Mouse (Mus musculus): ENCODE results near the gene Macrod2. TPM values are rescaled to one million over a fixed set of nuclear protein-coding genes. Genes with fewer than 3 reads are reported as not detected.

The Macrod2 gene
- polyA plus RNA-seq, 1 experiment from 2014 or later = 90.5 TPM

GRCm38 (mm10) chr2:142404321-142404720 is 2009.2 kb downstream of the Macrod2 start:
- Histone ChIP-seq H3K27me3 (replicated peaks) (no peaks in the 10 kb centered on the region), H3K9ac (no peak overlapping the region), H3K27ac (no peak overlapping the region), H3K4me2 (no peak overlapping the region), H3K36me3 (replicated peaks) (no peaks in the 10 kb centered on the region), H3K4me1 (peaks cover 4% of the 10 kb centered on the region; the same call in 1 of the 2 replicates), H3K9me3 (no peaks in the 10 kb centered on the region), H3K4me3 (no peak overlapping the region)
- WGBS = 58% methylated on average over 6 of the region's 6 CpGs
- ATAC-seq (replicated peaks) = no peak

DNA sequence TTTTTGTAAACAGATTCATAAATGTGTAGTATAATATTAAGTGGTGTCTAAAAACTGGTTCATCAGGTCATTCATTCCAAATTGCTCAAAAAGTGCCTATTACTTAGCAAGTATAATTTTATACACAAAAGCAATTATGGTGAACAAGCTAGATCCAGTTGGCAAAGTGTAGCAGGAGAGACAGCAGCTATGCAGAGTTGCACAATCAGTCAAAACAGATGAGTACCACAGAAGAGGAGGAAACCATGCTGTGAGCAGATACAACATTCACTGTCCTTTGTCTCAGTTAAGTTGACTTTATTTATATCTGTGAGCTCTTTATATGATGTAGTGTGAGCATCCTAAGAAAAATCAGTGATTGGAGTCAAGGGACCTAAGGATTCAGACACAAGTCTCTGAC is 2012.2 kb downstream of the Macrod2 start:
- no peak overlapping the region for H3K9ac ChIP-seq
- no peak overlapping the region for H3K27ac ChIP-seq
- H3K4me1 ChIP-seq = peaks cover 4% of the 10 kb centered on the region; the same call in 1 of the 2 replicates
- no peaks in the 10 kb centered on the region for H3K9me3 ChIP-seq
- H3K4me2 ChIP-seq = no peak overlapping the region
- H3K4me3 ChIP-seq = no peak overlapping the region
- ATAC-seq (replicated peaks) = no peak
- no peaks in the 10 kb centered on the region for H3K27me3 ChIP-seq (replicated peaks)
- no peaks in the 10 kb centered on the region for H3K36me3 ChIP-seq (replicated peaks)

- H3K27me3 ChIP-seq (replicated peaks) = no peaks in the 10 kb centered on the region
- no peak overlapping the region for H3K4me2 ChIP-seq
- H3K27ac ChIP-seq = no peak overlapping the region
- ATAC-seq (replicated peaks) = no peak
- H3K36me3 ChIP-seq (replicated peaks) = no peaks in the 10 kb centered on the region
- H3K4me3 ChIP-seq = no peak overlapping the region
- no peaks in the 10 kb centered on the region for H3K9me3 ChIP-seq
- no peak overlapping the region for H3K9ac ChIP-seq
- no peaks in the 10 kb centered on the region for H3K4me1 ChIP-seq
These were observed 2015.0 kb downstream of the Macrod2 start for GRCm38 (mm10) chr2:142410124-142410523.

- WGBS = 54% methylated on average over 7 of the region's 7 CpGs
- H3K27ac ChIP-seq = no peak overlapping the region
- H3K4me1 ChIP-seq = 0 out of 2 replicates have a peak, but pooled peaks cover under 1% of the 10 kb centered on the region
- no peak overlapping the region for H3K4me2 ChIP-seq
- no peaks in the 10 kb centered on the region for H3K27me3 ChIP-seq (replicated peaks)
- H3K36me3 ChIP-seq (replicated peaks) = no peaks in the 10 kb centered on the region
- H3K4me3 ChIP-seq = no peak overlapping the region
- no peak overlapping the region for H3K9ac ChIP-seq
- no peaks in the 10 kb centered on the region for H3K9me3 ChIP-seq
- no peak for ATAC-seq (replicated peaks)
These were observed 2038.0 kb downstream of the Macrod2 start for GRCm38 (mm10) chr2:142433126-142433525.

GRCm38 (mm10) chr2:142434731-142435130 is 2039.6 kb downstream of the Macrod2 start:
- no peak for ATAC-seq (replicated peaks)
- Histone ChIP-seq H3K27ac (no peak overlapping the region), H3K4me1 (0 out of 2 replicates have a peak, but pooled peaks cover 3% of the 10 kb centered on the region), H3K4me2 (no peak overlapping the region), H3K36me3 (replicated peaks) (no peaks in the 10 kb centered on the region), H3K27me3 (replicated peaks) (no peaks in the 10 kb centered on the region), H3K4me3 (no peak overlapping the region), H3K9ac (no peak overlapping the region), H3K9me3 (no peaks in the 10 kb centered on the region)
- WGBS = 92% methylated on average over 4 of the region's 4 CpGs

DNA sequence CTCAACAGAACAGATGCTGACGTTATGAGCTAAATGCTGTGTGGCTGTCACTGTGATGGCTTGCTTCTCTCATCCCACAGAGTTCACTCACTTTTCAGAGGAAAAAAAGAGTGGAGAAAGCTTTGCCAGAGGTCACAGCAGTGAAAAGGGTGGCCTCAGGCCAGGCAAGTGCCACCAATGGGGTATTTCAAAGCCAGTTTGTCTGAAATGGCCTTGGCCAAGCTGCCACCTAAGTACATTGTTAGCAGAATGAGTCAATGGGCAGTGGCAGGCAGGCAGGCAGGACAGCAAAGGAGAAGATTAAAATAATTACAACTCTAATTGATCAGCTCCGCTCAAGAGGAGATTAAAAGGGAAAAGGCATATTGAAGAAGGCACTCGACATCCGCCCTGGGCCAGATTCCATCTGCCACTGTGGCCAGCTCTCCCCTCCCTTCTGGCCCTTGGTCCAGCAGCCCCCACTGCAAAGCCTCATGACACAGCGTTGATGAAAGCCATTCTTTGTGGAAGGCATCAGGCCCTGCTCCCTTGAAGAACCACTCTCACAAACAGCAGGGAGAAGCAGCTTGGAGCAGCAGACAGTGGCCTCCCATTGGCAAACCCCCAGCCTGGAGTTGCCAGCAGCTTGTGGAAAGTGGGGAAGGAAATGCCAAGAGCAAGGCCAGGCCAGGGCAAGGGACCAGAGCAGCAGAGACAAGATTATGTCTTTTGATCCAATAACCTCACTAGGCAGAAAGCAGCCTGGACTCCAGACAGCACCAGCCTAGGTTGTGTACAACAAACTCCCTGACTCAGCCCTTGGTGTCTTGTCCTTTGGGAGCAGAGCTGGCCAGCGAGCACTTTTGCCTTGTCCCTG is 2042.7 kb downstream of the Macrod2 start:
- Histone ChIP-seq H3K27ac (peak overlapping the region; percentile 2; the same call in 1 of the 2 replicates), H3K36me3 (replicated peaks) (no peaks in the 10 kb centered on the region), H3K4me3 (no peak overlapping the region), H3K4me1 (0 out of 2 replicates have a peak, but pooled peaks cover 3% of the 10 kb centered on the region), H3K4me2 (no peak overlapping the region), H3K9ac (no peak overlapping the region), H3K9me3 (no peaks in the 10 kb centered on the region), H3K27me3 (replicated peaks) (no peaks in the 10 kb centered on the region)
- 35% methylated on average over 6 of the region's 6 CpGs for WGBS
- peak; percentile 88 for ATAC-seq (replicated peaks)

Other genes starting within 250 kb of the Macrod2 start
- gene Gm17374, start 243.3 kb upstream of the Macrod2 start, polyA plus RNA-seq (2015; fragmentation: Nextera tagmentation; extraction: Ambion mirVana) = not detected in 2 replicates
- 14.5 and 16.3 TPM in 2 replicates for gene Esf1, start 224.7 kb upstream of the Macrod2 start, polyA plus RNA-seq (2015; fragmentation: Nextera tagmentation; extraction: Ambion mirVana)
- 47.4 and 52.9 TPM in 2 replicates for gene Ndufaf5, start 224.7 kb upstream of the Macrod2 start, polyA plus RNA-seq (2015; fragmentation: Nextera tagmentation; extraction: Ambion mirVana)
- gene Sel1l2, start 5.6 kb upstream of the Macrod2 start, polyA plus RNA-seq (2015; fragmentation: Nextera tagmentation; extraction: Ambion mirVana) = not detected in 2 replicates

All from midbrain, embryonic 15.5 days (tissue).